Mouse (Mus musculus): ENCODE results near the gene Asxl1.

DNA sequence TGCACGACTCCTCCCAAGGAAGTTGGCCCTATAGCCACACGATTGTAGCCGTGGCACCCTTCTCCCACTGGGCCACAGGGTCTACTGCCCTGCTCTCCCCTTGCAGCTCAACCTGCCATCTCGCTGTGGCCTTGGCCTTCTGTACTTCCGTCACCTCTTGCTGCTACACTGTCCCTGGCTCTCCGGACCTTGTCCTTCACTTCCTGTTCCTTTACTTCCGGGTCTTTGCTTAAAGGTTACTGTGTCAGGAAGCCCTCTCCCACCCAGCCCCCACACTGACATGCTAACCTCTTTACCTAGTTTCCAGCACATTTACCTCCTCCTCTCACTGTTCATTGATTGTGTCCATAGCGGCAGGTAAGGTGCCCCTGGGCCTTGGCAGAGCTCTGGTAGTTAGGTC is 78.9 kb downstream of the Asxl1 start:
- TF ChIP-seq CHD2 (IDR thresholded peaks at IDR 0.05; ENCODE audit: low read depth, low read length) (no peak), ZC3H11A (IDR thresholded peaks at IDR 0.05; ENCODE audit: borderline replicate concordance, low read depth, low read length) (no peak), MAFK (IDR thresholded peaks at IDR 0.05; ENCODE audit: insufficient read depth, low read depth, low read length) (no peak)

All from ES-E14 (cell line).